Mouse (Mus musculus): ENCODE data around the gene Slc26a11.
"Not testable (repeated sequence)": the region's sequence is repeated elsewhere in the genome, so short reads cannot be mapped to it uniquely, and the experiment has no call there.

Gene Slc26a11

GRCm38 (mm10) chr11:119362769-119363533 is 7.6 kb downstream of the Slc26a11 start:
- no peak for DNase-seq (ENCODE audit: low spot score in 2 of 2)

GRCm38 (mm10) chr11:119363534-119364145 is 8.3 kb downstream of the Slc26a11 start:
- peak; percentile 53 to 77 for DNase-seq (ENCODE audit: low spot score in 2 of 2)

- DNase-seq (ENCODE audit: low spot score in 2 of 2), result no peak
Measured at GRCm38 (mm10) chr11:119375425-119375824, 20.1 kb downstream of the Slc26a11 start.

GRCm38 (mm10) chr11:119377326-119377725 is 22.0 kb downstream of the Slc26a11 start:
- no peak for DNase-seq (ENCODE audit: low spot score in 2 of 2)

GRCm38 (mm10) chr11:119378551-119378950 is 23.2 kb downstream of the Slc26a11 start:
- no peak for DNase-seq (ENCODE audit: low spot score in 2 of 2)

GRCm38 (mm10) chr11:119381631-119382337 is 26.4 kb downstream of the Slc26a11 start:
- DNase-seq (ENCODE audit: low spot score in 2 of 2), result no peak

- DNase-seq (ENCODE audit: low spot score in 2 of 2), result no peak
Measured at GRCm38 (mm10) chr11:119382338-119382850, 27.0 kb downstream of the Slc26a11 start.

- peak in 1 of 2 experiments; percentile 61 for DNase-seq (ENCODE audit: low spot score in 2 of 2)
Measured at GRCm38 (mm10) chr11:119384904-119385303, 29.5 kb downstream of the Slc26a11 start.

GRCm38 (mm10) chr11:119386306-119386705 is 30.9 kb downstream of the Slc26a11 start:
- peak in 1 of 2 experiments; percentile 58 for DNase-seq (ENCODE audit: low spot score in 2 of 2)

- not testable (repeated sequence) for DNase-seq (ENCODE audit: low spot score in 2 of 2)
Measured at GRCm38 (mm10) chr11:119387273-119387672, 31.9 kb downstream of the Slc26a11 start.

GRCm38 (mm10) chr11:119389851-119390270 is 34.5 kb downstream of the Slc26a11 start:
- DNase-seq (ENCODE audit: low spot score in 2 of 2), result peak in 1 of 2 experiments; percentile 70

- DNase-seq (ENCODE audit: low spot score in 2 of 2), result peak; percentile 72 to 79
Measured at GRCm38 (mm10) chr11:119390271-119391231, 35.2 kb downstream of the Slc26a11 start.

GRCm38 (mm10) chr11:119391386-119392000 is 36.1 kb downstream of the Slc26a11 start:
- peak; percentile 34 to 51 for DNase-seq (ENCODE audit: low spot score in 2 of 2)

GRCm38 (mm10) chr11:119392001-119392614 is 36.8 kb downstream of the Slc26a11 start:
- peak; percentile 78 to 92 for DNase-seq (ENCODE audit: low spot score in 2 of 2)

- DNase-seq (ENCODE audit: low spot score in 2 of 2), result peak; percentile 67 to 80
Measured at GRCm38 (mm10) chr11:119392800-119393482, 37.6 kb downstream of the Slc26a11 start, which contains the start of gene Rnf213. TSS of gene Rnf213 (plus strand) at chr11:119393100.

GRCm38 (mm10) chr11:119393483-119393804 is 38.1 kb downstream of the Slc26a11 start:
- no peak for DNase-seq (ENCODE audit: low spot score in 2 of 2)

- DNase-seq (ENCODE audit: low spot score in 2 of 2), result no peak
Measured at GRCm38 (mm10) chr11:119394210-119394609, 38.9 kb downstream of the Slc26a11 start.

- DNase-seq (ENCODE audit: low spot score in 2 of 2), result no peak
Measured at GRCm38 (mm10) chr11:119395394-119395793, 40.0 kb downstream of the Slc26a11 start.

GRCm38 (mm10) chr11:119395931-119396330 is 40.6 kb downstream of the Slc26a11 start:
- DNase-seq (ENCODE audit: low spot score in 2 of 2), result no peak

- DNase-seq (ENCODE audit: low spot score in 2 of 2), result no peak
Measured at GRCm38 (mm10) chr11:119396461-119396860, 41.1 kb downstream of the Slc26a11 start.

Measured in spleen, postnatal 10 days (tissue).